Mouse (Mus musculus): ENCODE data around the gene Utp20. TPM values are rescaled to one million over a fixed set of nuclear protein-coding genes. Genes with fewer than 3 reads are reported as not detected.
"Not testable (repeated sequence)": the region's sequence is repeated elsewhere in the genome, so short reads cannot be mapped to it uniquely, and the experiment has no call there.

Utp20 gene
- polyA plus RNA-seq, 1 experiment from 2014 or later = 8.5 TPM

- no peak overlapping the region for H3K9ac ChIP-seq
- no peak overlapping the region for H3K4me3 ChIP-seq (replicated peaks; ENCODE audit: low read length)
- DNase-seq (ENCODE audit: low spot score) = no peak
- H3K27me3 ChIP-seq (ENCODE audit: control insufficient read depth, insufficient read depth, low read length) = no peaks in the 10 kb centered on the region
- H3K27ac ChIP-seq = no peak overlapping the region
- no peaks in the 10 kb centered on the region for H3K4me1 ChIP-seq (replicated peaks; ENCODE audit: control insufficient read depth, insufficient read depth, low read length)
- H3K4me2 ChIP-seq (replicated peaks) = no peak overlapping the region
- H3K36me3 ChIP-seq (replicated peaks; ENCODE audit: control insufficient read depth, insufficient read depth) = peaks cover 80% of the 10 kb centered on the region
- ATAC-seq (ENCODE audit: low FRiP score) = no peak
- no peaks in the 10 kb centered on the region for H3K9me3 ChIP-seq (ENCODE audit: control insufficient read depth, low read length)
- 88% methylated on average over 4 of the region's 4 CpGs for WGBS
Observed at GRCm38 (mm10) chr10:88796939-88797338, 29.7 kb downstream of the Utp20 start.

- WGBS = 91% methylated on average over 7 of the region's 7 CpGs
- Histone ChIP-seq H3K4me1 (replicated peaks; ENCODE audit: control insufficient read depth, insufficient read depth, low read length) (no peaks in the 10 kb centered on the region), H3K4me2 (replicated peaks) (no peak overlapping the region), H3K27ac (no peak overlapping the region), H3K9me3 (ENCODE audit: control insufficient read depth, low read length) (no peaks in the 10 kb centered on the region), H3K4me3 (replicated peaks; ENCODE audit: low read length) (no peak overlapping the region), H3K27me3 (ENCODE audit: control insufficient read depth, insufficient read depth, low read length) (no peaks in the 10 kb centered on the region), H3K9ac (no peak overlapping the region), H3K36me3 (replicated peaks; ENCODE audit: control insufficient read depth, insufficient read depth) (peaks cover 92% of the 10 kb centered on the region)
- no peak for DNase-seq (ENCODE audit: low spot score)
- no peak for ATAC-seq (ENCODE audit: low FRiP score)
Observed at GRCm38 (mm10) chr10:88795226-88795625, 31.4 kb downstream of the Utp20 start.

GRCm38 (mm10) chr10:88794606-88795005, 32.0 kb downstream of the Utp20 start:
- WGBS = 90% methylated on average over 8 of the region's 8 CpGs
- Histone ChIP-seq H3K4me1 (replicated peaks; ENCODE audit: control insufficient read depth, insufficient read depth, low read length) (no peaks in the 10 kb centered on the region), H3K9ac (no peak overlapping the region), H3K36me3 (replicated peaks; ENCODE audit: control insufficient read depth, insufficient read depth) (peaks cover 86% of the 10 kb centered on the region), H3K9me3 (ENCODE audit: control insufficient read depth, low read length) (no peaks in the 10 kb centered on the region), H3K4me3 (replicated peaks; ENCODE audit: low read length) (no peak overlapping the region), H3K27me3 (ENCODE audit: control insufficient read depth, insufficient read depth, low read length) (no peaks in the 10 kb centered on the region), H3K4me2 (replicated peaks) (no peak overlapping the region), H3K27ac (no peak overlapping the region)
- no peak for DNase-seq (ENCODE audit: low spot score)
- ATAC-seq (ENCODE audit: low FRiP score) = no peak

GRCm38 (mm10) chr10:88793671-88794070, 32.9 kb downstream of the Utp20 start:
- ATAC-seq (ENCODE audit: low FRiP score) = no peak
- Histone ChIP-seq H3K27ac (no peak overlapping the region), H3K4me2 (replicated peaks) (no peak overlapping the region), H3K4me1 (replicated peaks; ENCODE audit: control insufficient read depth, insufficient read depth, low read length) (no peaks in the 10 kb centered on the region), H3K27me3 (ENCODE audit: control insufficient read depth, insufficient read depth, low read length) (no peaks in the 10 kb centered on the region), H3K4me3 (replicated peaks; ENCODE audit: low read length) (no peak overlapping the region), H3K9me3 (ENCODE audit: control insufficient read depth, low read length) (no peaks in the 10 kb centered on the region), H3K36me3 (replicated peaks; ENCODE audit: control insufficient read depth, insufficient read depth) (peaks cover 79% of the 10 kb centered on the region), H3K9ac (no peak overlapping the region)
- no peak for DNase-seq (ENCODE audit: low spot score)

GRCm38 (mm10) chr10:88784513-88784931, 42.1 kb downstream of the Utp20 start:
- H3K27me3 ChIP-seq (ENCODE audit: control insufficient read depth, insufficient read depth, low read length) = no peaks in the 10 kb centered on the region
- WGBS = 70% methylated on average over 5 of the region's 5 CpGs

GRCm38 (mm10) chr10:88783941-88784340, 42.7 kb downstream of the Utp20 start:
- 96% methylated on average over 5 of the region's 5 CpGs for WGBS
- ATAC-seq (ENCODE audit: low FRiP score) = no peak
- Histone ChIP-seq H3K4me1 (replicated peaks; ENCODE audit: control insufficient read depth, insufficient read depth, low read length) (no peaks in the 10 kb centered on the region), H3K9me3 (ENCODE audit: control insufficient read depth, low read length) (no peaks in the 10 kb centered on the region), H3K27ac (no peak overlapping the region), H3K9ac (no peak overlapping the region), H3K4me3 (replicated peaks; ENCODE audit: low read length) (no peak overlapping the region), H3K36me3 (replicated peaks; ENCODE audit: control insufficient read depth, insufficient read depth) (peaks cover 41% of the 10 kb centered on the region), H3K27me3 (ENCODE audit: control insufficient read depth, insufficient read depth, low read length) (no peaks in the 10 kb centered on the region), H3K4me2 (replicated peaks) (no peak overlapping the region)
- no peak for DNase-seq (ENCODE audit: low spot score)

More at GRCm38 (mm10) chr10:88784513-88784931, 42.1 kb downstream of the Utp20 start:
- Histone ChIP-seq H3K4me3 (replicated peaks; ENCODE audit: low read length) (no peak overlapping the region), H3K27ac (no peak overlapping the region), H3K4me2 (replicated peaks) (no peak overlapping the region), H3K4me1 (replicated peaks; ENCODE audit: control insufficient read depth, insufficient read depth, low read length) (no peaks in the 10 kb centered on the region), H3K36me3 (replicated peaks; ENCODE audit: control insufficient read depth, insufficient read depth) (peaks cover 41% of the 10 kb centered on the region), H3K9ac (no peak overlapping the region), H3K9me3 (ENCODE audit: control insufficient read depth, low read length) (no peaks in the 10 kb centered on the region)
- ATAC-seq (ENCODE audit: low FRiP score) = no peak
- DNase-seq (ENCODE audit: low spot score) = no peak

GRCm38 (mm10) chr10:88783135-88783534, 43.5 kb downstream of the Utp20 start:
- H3K4me1 ChIP-seq (replicated peaks; ENCODE audit: control insufficient read depth, insufficient read depth, low read length); DNase-seq (ENCODE audit: low spot score); H3K27ac ChIP-seq; H3K4me3 ChIP-seq (replicated peaks; ENCODE audit: low read length); H3K9me3 ChIP-seq (ENCODE audit: control insufficient read depth, low read length); H3K27me3 ChIP-seq (ENCODE audit: control insufficient read depth, insufficient read depth, low read length); H3K9ac ChIP-seq; ATAC-seq (ENCODE audit: low FRiP score); H3K4me2 ChIP-seq (replicated peaks): not testable (repeated sequence)
- peaks cover 48% of the 10 kb centered on the region for H3K36me3 ChIP-seq (replicated peaks; ENCODE audit: control insufficient read depth, insufficient read depth)
- 88% methylated on average over 2 of the region's 2 CpGs for WGBS

GRCm38 (mm10) chr10:88780716-88781115, 45.9 kb downstream of the Utp20 start:
- DNase-seq (ENCODE audit: low spot score) (no peak), ATAC-seq (ENCODE audit: low FRiP score) (no peak)
- no peak overlapping the region for H3K4me2 ChIP-seq (replicated peaks)
- 93% methylated on average over 4 of the region's 4 CpGs for WGBS
- no peak overlapping the region for H3K4me3 ChIP-seq (replicated peaks; ENCODE audit: low read length)
- no peaks in the 10 kb centered on the region for H3K9me3 ChIP-seq (ENCODE audit: control insufficient read depth, low read length)
- H3K36me3 ChIP-seq (replicated peaks; ENCODE audit: control insufficient read depth, insufficient read depth) = peaks cover 51% of the 10 kb centered on the region
- H3K27me3 ChIP-seq (ENCODE audit: control insufficient read depth, insufficient read depth, low read length) = no peaks in the 10 kb centered on the region
- H3K27ac ChIP-seq = no peak overlapping the region
- no peaks in the 10 kb centered on the region for H3K4me1 ChIP-seq (replicated peaks; ENCODE audit: control insufficient read depth, insufficient read depth, low read length)
- H3K9ac ChIP-seq = no peak overlapping the region

- H3K9ac ChIP-seq = no peak overlapping the region
- no peaks in the 10 kb centered on the region for H3K27me3 ChIP-seq (ENCODE audit: control insufficient read depth, insufficient read depth, low read length)
- H3K36me3 ChIP-seq (replicated peaks; ENCODE audit: control insufficient read depth, insufficient read depth) = peaks cover 74% of the 10 kb centered on the region
Observed at GRCm38 (mm10) chr10:88776206-88776605, 50.4 kb downstream of the Utp20 start.

GRCm38 (mm10) chr10:88772965-88773364, 53.6 kb downstream of the Utp20 start:
- not testable (repeated sequence) for H3K9me3 ChIP-seq (ENCODE audit: control insufficient read depth, low read length); H3K27me3 ChIP-seq (ENCODE audit: control insufficient read depth, insufficient read depth, low read length); H3K27ac ChIP-seq; ATAC-seq (ENCODE audit: low FRiP score); DNase-seq (ENCODE audit: low spot score); H3K9ac ChIP-seq; H3K4me2 ChIP-seq (replicated peaks); H3K4me1 ChIP-seq (replicated peaks; ENCODE audit: control insufficient read depth, insufficient read depth, low read length); H3K4me3 ChIP-seq (replicated peaks; ENCODE audit: low read length)
- 89% methylated on average over 5 of the region's 5 CpGs for WGBS
- H3K36me3 ChIP-seq (replicated peaks; ENCODE audit: control insufficient read depth, insufficient read depth) = peaks cover 85% of the 10 kb centered on the region

More at GRCm38 (mm10) chr10:88776206-88776605, 50.4 kb downstream of the Utp20 start:
- Histone ChIP-seq H3K27ac (no peak overlapping the region), H3K4me3 (replicated peaks; ENCODE audit: low read length) (no peak overlapping the region), H3K4me1 (replicated peaks; ENCODE audit: control insufficient read depth, insufficient read depth, low read length) (no peaks in the 10 kb centered on the region), H3K4me2 (replicated peaks) (no peak overlapping the region), H3K9me3 (ENCODE audit: control insufficient read depth, low read length) (no peaks in the 10 kb centered on the region)
- DNase-seq (ENCODE audit: low spot score) (no peak), ATAC-seq (ENCODE audit: low FRiP score) (no peak)
- WGBS = 93% methylated on average over 6 of the region's 6 CpGs
